Mouse (Mus musculus): ENCODE measurements around the gene Hoxb1. TPM values are rescaled to one million over a fixed set of nuclear protein-coding genes. Genes with fewer than 3 reads are reported as not detected.

Hoxb1 gene
- polyA plus RNA-seq, 1 experiment, result not detected

DNA sequence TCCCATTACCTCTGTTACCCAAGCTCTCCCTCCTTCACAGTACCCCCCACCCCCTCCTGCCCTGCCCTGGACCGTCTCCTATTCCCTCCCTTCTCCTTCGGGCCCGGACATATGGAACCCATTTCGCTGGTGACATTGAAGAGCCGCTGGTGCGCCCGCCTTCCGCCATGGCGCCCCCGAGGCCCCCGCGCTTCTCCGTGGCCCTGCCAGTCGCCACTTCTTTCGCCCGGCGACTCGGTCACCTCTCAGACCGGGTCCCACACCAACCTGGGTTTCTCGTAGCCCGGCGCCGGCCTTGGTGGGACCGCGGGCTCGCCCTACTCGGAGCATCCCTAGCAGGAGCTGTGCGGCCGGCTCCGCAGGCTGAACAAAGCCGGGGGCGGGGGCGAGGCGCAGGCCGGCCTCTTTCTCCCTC lies 32.9 kb upstream of the Hoxb1 start:
- WGBS, result 36% methylated on average over 35 of the region's 35 CpGs
- no peak for DNase-seq (ENCODE audit: low read depth, low spot score)

DNA sequence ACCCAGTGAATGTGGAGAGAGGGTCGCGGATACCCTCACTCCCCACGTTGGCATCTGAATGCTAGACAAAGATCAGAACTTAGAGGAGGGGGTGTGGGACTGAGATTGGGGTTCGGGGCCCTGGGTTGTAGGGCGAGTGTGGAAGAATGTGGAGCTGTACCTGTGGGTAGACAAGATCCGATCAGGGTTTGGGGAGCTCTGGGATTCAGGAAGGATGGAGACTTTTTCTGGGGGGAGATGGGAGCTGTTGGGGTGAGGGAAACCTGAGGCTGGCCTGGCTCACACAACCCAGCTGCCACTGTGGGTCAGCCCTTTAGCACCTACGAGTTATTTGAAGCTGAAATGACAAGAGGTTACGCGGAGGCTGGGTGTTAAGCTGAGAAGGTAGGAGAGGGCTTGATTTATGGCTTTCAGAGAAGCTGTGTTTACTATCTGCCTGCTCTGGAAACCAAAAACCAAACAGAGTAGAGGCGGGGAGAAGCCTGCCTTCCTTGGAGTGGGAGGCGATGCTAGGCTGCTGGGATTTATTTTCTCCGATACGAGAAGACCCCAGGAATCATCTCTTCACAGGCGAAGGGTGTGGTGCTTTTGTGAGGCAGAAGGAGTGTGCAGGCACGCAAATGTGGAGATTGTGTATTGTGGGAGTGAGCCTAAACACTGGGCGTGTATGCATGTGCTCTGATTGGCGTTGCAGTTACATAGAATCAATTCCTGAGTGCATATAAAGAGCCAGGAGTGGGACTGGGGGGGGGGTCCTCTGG lies 32.1 kb upstream of the Hoxb1 start:
- 24% methylated on average over 17 of the region's 17 CpGs for WGBS
- DNase-seq (ENCODE audit: low read depth, low spot score), result no peak

DNA sequence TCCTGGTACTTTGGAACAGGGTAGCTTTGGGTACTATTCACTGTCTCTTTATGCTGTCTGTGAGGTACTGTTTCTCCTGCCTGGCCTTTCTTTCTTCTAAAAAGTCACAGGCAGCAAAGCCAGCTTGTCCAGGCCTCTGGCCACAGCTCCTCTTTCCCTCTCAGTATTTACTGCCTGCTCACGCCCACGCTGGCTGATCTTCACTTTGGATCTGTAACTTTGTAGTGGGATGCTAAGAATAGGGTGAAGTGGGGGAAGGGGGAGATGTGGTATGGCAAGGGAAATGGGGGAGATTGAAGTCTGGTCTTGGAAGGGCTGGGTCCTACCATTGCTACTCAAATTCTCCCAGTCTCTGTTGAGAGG lies 31.6 kb upstream of the Hoxb1 start:
- WGBS, result 20% methylated on average over 2 of the region's 2 CpGs
- no peak for DNase-seq (ENCODE audit: low read depth, low spot score)

DNA sequence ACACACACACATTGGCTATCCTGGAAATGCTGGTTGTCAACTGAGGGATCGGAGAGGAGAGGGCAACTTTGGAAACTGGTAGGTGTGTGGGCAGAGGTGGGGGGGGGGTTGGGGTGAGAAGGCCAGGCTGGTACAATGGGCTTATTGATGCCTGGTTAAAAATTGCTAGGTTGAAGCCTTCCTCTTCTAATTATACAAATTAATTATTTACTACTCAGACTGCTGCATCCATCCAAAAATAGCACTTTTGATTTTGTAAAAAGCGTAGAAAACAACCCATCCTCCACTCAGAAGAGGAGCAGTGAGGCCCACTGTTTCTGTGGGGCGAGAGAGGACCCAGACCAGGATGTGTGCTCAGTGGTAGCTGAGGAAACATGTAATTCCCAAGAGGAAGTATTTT lies 30.6 kb upstream of the Hoxb1 start:
- no peak for DNase-seq (ENCODE audit: low read depth, low spot score)
- 37% methylated on average over 3 of the region's 3 CpGs for WGBS

DNA sequence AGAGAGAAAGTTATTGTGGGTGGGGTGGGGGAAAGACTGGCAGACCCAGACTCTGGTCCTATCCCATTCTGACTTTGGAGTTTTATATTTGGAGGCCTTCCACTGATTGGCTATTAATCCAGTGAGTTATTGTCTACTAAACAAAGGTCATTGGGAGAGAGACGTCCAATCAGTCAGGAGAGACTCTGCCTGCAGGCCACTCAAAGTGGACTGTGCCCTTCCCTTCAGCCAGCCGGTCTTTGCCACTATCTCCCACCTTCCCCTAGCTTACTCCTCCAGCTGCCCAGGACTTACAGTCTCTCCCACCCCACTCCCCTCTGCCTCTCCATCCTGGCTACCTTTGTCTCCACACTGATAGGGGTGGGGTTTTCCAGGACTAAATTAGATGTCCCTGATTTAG lies 29.0 kb upstream of the Hoxb1 start:
- 40% methylated on average over 2 of the region's 2 CpGs for WGBS
- DNase-seq (ENCODE audit: low read depth, low spot score), result no peak

- no peak for DNase-seq (ENCODE audit: low read depth, low spot score)
- 71% methylated on average over 6 of the region's 6 CpGs for WGBS
Observed at GRCm38 (mm10) chr11:96337026-96337425, 28.5 kb upstream of the Hoxb1 start.

GRCm38 (mm10) chr11:96338957-96339855 lies 26.3 kb upstream of the Hoxb1 start:
- DNase-seq (ENCODE audit: low read depth, low spot score), result no peak
- WGBS, result 71% methylated on average over 7 of the region's 7 CpGs

DNA sequence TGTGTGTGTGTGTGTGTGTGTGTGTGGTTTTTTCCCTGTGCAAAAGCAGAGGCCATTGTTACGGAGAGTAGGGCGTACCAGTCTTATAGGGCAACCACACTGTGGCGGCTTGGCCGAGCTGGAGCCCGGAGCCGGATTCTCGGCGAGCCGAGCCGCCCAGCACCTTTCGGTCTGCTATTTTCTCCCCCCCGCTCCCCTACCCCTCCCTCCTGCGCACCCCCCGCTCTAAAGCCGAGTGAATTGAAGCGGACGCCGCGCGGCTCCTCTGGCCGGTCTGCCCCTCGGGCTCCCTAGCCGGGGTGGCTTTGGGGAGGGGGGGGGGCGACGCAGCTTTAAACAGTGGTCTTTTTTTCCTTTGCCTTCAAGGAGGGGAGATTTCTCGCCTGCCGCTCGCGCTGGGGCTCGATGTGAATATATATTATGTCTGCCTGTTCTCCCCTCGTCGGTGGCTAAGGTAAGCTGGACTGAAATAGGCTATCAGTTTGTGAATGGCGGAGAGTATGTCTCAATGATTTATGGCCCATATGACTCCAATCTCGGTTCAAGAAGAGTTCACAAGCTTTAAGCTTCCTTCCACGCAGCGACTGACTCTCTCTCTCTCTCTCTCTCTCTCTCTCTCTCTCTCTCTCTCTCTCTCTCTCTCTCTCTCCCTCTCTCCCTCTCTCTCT lies 24.7 kb upstream of the Hoxb1 start:
- 19% methylated on average over 32 of the region's 36 CpGs for WGBS
- no peak for DNase-seq (ENCODE audit: low read depth, low spot score)

- 38% methylated on average over 40 of the region's 40 CpGs for WGBS
- no peak for DNase-seq (ENCODE audit: low read depth, low spot score)
Observed at GRCm38 (mm10) chr11:96341701-96342575, 23.6 kb upstream of the Hoxb1 start.

DNA sequence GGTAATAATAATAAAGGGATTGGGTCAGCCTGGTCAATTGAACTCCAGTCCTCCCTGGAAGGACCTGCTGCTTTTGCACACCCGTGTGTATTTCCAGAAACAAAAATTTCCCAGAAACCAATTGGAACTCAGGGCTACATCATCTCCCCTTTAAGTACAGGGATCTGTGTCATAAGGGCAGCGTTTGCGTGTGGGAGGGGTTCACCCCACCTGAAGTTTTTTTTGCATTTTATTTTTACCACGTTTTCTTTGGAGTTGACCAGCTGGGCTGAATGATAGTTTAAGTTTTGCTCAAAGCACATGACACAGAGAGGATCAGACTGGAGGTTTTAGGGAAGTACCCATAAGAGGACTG lies 23.0 kb upstream of the Hoxb1 start:
- WGBS, result 42% methylated on average over 4 of the region's 4 CpGs
- DNase-seq (ENCODE audit: low read depth, low spot score), result no peak

GRCm38 (mm10) chr11:96343206-96343745 lies 22.3 kb upstream of the Hoxb1 start:
- DNase-seq (ENCODE audit: low read depth, low spot score), result no peak
- WGBS, result 81% methylated on average over 2 of the region's 2 CpGs

DNA sequence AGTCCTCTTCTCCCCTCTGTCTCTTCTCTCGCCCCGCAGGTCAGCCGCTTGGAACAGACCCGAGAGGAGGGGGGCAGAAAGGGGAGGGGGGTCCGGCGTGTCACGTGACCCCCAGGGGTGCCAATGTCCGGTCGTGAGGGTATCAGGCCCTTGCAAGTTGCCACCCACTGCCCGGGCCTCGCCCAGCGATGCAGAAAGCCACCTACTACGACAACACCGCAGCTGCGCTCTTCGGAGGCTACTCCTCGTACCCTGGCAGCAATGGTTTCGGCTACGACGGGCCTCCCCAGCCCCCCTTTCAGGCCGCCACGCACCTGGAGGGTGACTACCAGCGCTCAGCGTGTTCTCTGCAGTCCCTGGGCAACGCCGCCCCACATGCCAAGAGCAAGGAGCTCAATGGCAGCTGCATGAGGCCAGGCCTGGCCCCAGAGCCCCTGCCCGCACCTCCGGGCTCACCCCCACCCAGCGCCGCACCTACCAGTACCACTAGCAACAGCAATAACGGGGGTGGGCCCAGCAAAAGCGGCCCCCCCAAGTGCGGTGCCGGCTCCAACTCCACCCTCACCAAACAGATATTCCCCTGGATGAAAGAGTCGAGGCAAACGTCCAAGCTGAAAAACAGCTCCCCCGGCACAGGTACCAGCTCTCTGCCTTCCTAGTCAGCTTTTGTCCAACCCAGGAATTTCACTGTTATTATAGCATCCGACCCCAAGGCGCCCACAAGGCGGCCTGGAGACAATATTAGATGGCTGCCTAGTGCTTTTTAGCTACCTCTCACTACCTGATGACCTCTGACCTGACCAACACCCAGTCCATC lies 21.3 kb upstream of the Hoxb1 start:
- DNase-seq (ENCODE audit: low read depth, low spot score), result no peak
- 67% methylated on average over 40 of the region's 40 CpGs for WGBS

DNA sequence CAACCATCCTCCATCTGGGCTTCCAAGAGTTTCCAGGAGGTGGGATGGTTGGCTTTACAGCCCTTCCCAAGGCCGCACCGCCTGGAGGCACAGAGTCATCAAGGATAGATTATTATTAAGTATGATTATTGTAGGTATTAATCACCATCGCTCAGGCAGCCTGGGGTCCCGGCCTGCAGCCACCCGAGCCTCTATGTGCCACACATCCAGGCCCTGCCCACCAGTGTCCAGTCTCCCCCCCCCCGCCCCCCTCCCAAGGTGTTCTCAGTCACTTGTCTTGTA lies 20.7 kb upstream of the Hoxb1 start:
- DNase-seq (ENCODE audit: low read depth, low spot score), result no peak
- 74% methylated on average over 5 of the region's 6 CpGs for WGBS

GRCm38 (mm10) chr11:96345220-96345892 lies 20.2 kb upstream of the Hoxb1 start:
- DNase-seq (ENCODE audit: low read depth, low spot score), result no peak
- 45% methylated on average over 53 of the region's 56 CpGs for WGBS

DNA sequence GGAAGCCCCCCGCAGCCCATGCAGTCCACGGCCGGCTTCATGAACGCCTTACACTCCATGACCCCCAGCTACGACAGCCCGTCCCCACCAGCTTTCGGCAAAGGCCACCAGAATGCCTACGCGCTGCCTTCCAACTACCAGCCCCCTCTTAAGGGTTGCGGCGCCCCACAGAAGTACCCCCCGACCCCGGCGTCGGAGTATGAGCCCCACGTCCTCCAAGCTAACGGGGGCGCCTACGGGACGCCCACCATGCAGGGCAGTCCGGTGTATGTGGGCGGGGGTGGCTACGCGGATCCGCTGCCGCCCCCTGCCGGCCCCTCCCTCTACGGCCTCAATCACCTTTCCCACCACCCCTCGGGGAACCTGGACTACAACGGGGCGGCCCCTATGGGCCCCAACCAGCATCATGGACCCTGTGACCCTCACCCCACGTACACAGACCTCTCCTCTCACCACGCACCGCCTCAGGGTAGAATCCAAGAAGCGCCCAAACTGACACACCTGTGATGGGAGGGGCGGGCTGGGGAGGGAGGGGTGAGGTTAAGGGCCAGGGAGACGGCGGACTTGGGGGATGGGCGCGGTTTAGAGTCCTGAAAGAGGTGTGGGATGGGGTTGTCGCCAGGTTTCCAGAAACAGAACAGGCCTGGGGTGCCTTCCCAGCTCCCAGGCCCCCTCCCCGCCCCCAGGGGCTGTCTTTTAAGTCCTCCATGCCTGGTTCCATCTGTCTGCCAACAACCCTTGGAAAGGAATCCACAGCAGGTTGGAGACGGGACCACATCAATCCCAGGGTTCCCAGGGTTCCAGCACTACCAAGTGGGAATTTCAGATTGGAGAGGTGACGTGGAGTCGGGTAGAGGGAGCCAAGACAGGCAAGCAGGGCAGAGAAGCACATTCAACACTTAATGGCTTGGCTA lies 19.4 kb upstream of the Hoxb1 start:
- 48% methylated on average over 45 of the region's 45 CpGs for WGBS
- no peak for DNase-seq (ENCODE audit: low read depth, low spot score)

DNA sequence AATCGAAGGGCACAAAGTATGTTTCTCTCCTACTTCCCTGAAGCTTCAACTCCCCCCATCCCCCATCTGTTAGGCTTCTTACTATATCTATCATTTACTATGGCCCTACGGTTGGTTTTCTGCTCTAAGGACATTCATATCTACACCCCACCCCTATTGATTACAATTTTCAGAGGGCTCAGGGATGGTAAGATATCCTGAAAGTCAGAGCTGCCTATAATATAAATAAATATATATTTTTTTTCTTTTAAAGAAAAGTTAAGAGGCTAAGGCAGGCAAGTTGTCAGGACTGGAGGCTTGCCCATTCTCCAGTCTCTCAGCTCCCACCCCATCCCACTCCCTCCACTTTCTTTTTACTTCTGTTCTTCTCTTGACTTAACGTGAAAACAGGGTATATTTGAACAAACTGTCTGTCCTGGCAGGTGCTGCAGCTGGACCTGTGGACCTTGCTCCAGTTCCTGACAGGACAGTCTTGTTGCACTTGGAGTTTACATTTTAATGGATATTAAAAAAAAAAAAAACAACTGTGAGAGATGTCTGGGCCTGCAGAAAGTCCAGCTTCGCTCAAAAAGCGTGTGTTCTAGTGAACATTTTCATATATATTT lies 18.5 kb upstream of the Hoxb1 start:
- WGBS, result 64% methylated on average over 5 of the region's 5 CpGs
- DNase-seq (ENCODE audit: low read depth, low spot score), result no peak

- 62% methylated on average over 4 of the region's 4 CpGs for WGBS
- DNase-seq (ENCODE audit: low read depth, low spot score), result no peak
Observed at GRCm38 (mm10) chr11:96347717-96348116, 17.8 kb upstream of the Hoxb1 start.
